Mouse (Mus musculus): ENCODE measurements around the gene Csrnp2. TPM values are rescaled to one million over a fixed set of nuclear protein-coding genes. Genes with fewer than 3 reads are reported as not detected.
"Not testable (repeated sequence)": the region's sequence is repeated elsewhere in the genome, so short reads cannot be mapped to it uniquely, and the experiment has no call there.

Gene Csrnp2
- polyA plus RNA-seq, 1 experiment: 0.96 TPM

DNA sequence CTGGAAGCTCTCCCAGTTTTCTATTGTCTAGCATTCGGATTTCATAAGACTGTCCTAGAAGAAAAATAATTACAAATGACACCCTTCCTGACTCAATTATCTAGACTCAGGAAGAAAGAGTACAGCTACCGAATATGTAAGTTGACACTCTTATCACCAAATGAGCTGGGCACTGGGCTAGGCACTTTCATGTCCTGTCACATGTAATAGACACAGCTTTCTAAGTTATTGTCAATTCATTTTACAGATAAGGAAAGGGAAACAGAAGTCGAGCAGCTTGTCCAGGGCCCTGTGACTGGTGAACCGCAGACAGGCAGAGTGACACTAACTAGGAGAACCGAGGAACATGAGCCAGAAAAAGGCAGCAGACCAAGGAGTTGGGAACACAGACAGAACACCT lies 32.6 kb upstream of the Csrnp2 start:
- no peak for TF ChIP-seq CTCF (IDR thresholded peaks at IDR 0.05; ENCODE audit: extremely low read depth, insufficient read length, insufficient replicate concordance, low read depth, low read length)
- no peak for TF ChIP-seq POLR2A (IDR thresholded peaks at IDR 0.05; ENCODE audit: low read depth, low read length)
- no peaks in the 10 kb centered on the region; the same call in 1 of the 2 replicates for H3K36me3 ChIP-seq (ENCODE audit: control insufficient read depth, insufficient read depth, low read length)
- H3K27ac ChIP-seq (ENCODE audit: insufficient read depth, low read depth, low read length): no peak overlapping the region
- H3K4me3 ChIP-seq (ENCODE audit: low read depth, low read length): no peak overlapping the region
- no peaks in the 10 kb centered on the region for H3K4me1 ChIP-seq (ENCODE audit: control insufficient read depth, insufficient read depth, insufficient read length, low read length)
- no peaks in the 10 kb centered on the region for H3K27me3 ChIP-seq (ENCODE audit: control insufficient read depth, insufficient read depth, low read length)
- 65% methylated on average over 5 of the region's 5 CpGs for WGBS

GRCm38 (mm10) chr15:100525405-100525804 lies 30.1 kb upstream of the Csrnp2 start:
- H3K27ac ChIP-seq (ENCODE audit: insufficient read depth, low read depth, low read length): no peak overlapping the region
- H3K27me3 ChIP-seq (ENCODE audit: control insufficient read depth, insufficient read depth, low read length): no peaks in the 10 kb centered on the region
- H3K36me3 ChIP-seq (ENCODE audit: control insufficient read depth, insufficient read depth, low read length): no peaks in the 10 kb centered on the region; the same call in 1 of the 2 replicates
- H3K4me1 ChIP-seq (ENCODE audit: control insufficient read depth, insufficient read depth, insufficient read length, low read length): no peaks in the 10 kb centered on the region
- TF ChIP-seq POLR2A (IDR thresholded peaks at IDR 0.05; ENCODE audit: low read depth, low read length) (no peak), CTCF (IDR thresholded peaks at IDR 0.05; ENCODE audit: extremely low read depth, insufficient read length, insufficient replicate concordance, low read depth, low read length) (no peak)
- WGBS: 96% methylated on average over 14 of the region's 14 CpGs
- H3K4me3 ChIP-seq (ENCODE audit: low read depth, low read length): no peak overlapping the region

GRCm38 (mm10) chr15:100520306-100520705 lies 25.0 kb upstream of the Csrnp2 start:
- no peak overlapping the region for H3K4me3 ChIP-seq (ENCODE audit: low read depth, low read length)
- peaks cover 3% of the 10 kb centered on the region; the same call in 1 of the 2 replicates for H3K36me3 ChIP-seq (ENCODE audit: control insufficient read depth, insufficient read depth, low read length)
- 70% methylated on average over 14 of the region's 14 CpGs for WGBS

DNA sequence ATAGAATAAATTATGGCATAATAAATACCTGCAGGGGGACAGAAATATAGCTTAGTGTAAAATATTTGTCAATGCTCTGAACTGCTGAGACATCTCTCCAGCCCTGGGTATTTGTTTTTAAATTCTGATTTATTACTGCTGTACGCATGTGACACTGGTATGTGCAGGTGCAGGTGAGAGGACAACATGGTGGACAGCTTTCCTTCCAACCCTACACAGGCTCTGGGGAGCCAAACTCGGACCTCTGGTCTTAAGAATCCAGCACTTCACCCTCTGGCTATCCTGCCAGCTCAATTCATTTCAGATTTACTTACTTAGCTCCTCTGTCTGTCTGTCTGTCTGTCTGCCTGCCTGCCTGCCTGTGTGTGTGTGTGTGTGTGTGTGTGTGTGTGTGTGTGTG lies 19.8 kb upstream of the Csrnp2 start:
- TF ChIP-seq CTCF (IDR thresholded peaks at IDR 0.05; ENCODE audit: extremely low read depth, insufficient read length, insufficient replicate concordance, low read depth, low read length): no peak
- no peak for TF ChIP-seq POLR2A (IDR thresholded peaks at IDR 0.05; ENCODE audit: low read depth, low read length)
- H3K4me3 ChIP-seq (ENCODE audit: low read depth, low read length): no peak overlapping the region
- no peaks in the 10 kb centered on the region for H3K4me1 ChIP-seq (ENCODE audit: control insufficient read depth, insufficient read depth, insufficient read length, low read length)
- peaks cover 20% of the 10 kb centered on the region for H3K36me3 ChIP-seq (ENCODE audit: control insufficient read depth, insufficient read depth, low read length)
- H3K27ac ChIP-seq (ENCODE audit: insufficient read depth, low read depth, low read length): no peak overlapping the region
- 88% methylated on average over 2 of the region's 2 CpGs for WGBS
- H3K27me3 ChIP-seq (ENCODE audit: control insufficient read depth, insufficient read depth, low read length): no peaks in the 10 kb centered on the region

More at GRCm38 (mm10) chr15:100520306-100520705, 25.0 kb upstream of the Csrnp2 start:
- no peaks in the 10 kb centered on the region for H3K4me1 ChIP-seq (ENCODE audit: control insufficient read depth, insufficient read depth, insufficient read length, low read length)
- no peak overlapping the region for H3K27ac ChIP-seq (ENCODE audit: insufficient read depth, low read depth, low read length)
- H3K27me3 ChIP-seq (ENCODE audit: control insufficient read depth, insufficient read depth, low read length): no peaks in the 10 kb centered on the region
- TF ChIP-seq CTCF (IDR thresholded peaks at IDR 0.05; ENCODE audit: extremely low read depth, insufficient read length, insufficient replicate concordance, low read depth, low read length) (no peak), POLR2A (IDR thresholded peaks at IDR 0.05; ENCODE audit: low read depth, low read length) (no peak)

DNA sequence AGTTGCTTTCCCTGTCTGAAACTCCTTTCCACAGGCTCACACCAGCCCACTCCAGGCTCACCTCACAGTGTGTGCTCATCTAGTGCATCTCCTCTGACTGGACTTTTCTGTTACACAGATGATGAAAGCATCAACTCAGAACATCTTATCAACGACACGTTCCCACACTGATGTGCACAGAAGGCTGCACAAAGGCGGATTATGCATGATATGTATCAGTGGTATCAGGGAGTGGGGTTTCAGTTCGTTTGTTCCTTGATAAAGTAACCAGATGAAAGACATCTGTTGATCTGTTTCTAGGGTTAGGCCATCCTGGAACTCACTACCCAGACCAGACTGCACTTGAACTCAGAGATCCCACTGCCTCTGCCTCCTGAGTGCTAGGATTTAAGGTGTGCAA lies 18.1 kb upstream of the Csrnp2 start:
- 79% methylated on average over 4 of the region's 4 CpGs for WGBS
- Histone ChIP-seq H3K4me3 (ENCODE audit: low read depth, low read length) (no peak overlapping the region), H3K27me3 (ENCODE audit: control insufficient read depth, insufficient read depth, low read length) (no peaks in the 10 kb centered on the region), H3K36me3 (ENCODE audit: control insufficient read depth, insufficient read depth, low read length) (peaks cover 20% of the 10 kb centered on the region), H3K27ac (ENCODE audit: insufficient read depth, low read depth, low read length) (no peak overlapping the region), H3K4me1 (ENCODE audit: control insufficient read depth, insufficient read depth, insufficient read length, low read length) (no peaks in the 10 kb centered on the region)
- TF ChIP-seq POLR2A (IDR thresholded peaks at IDR 0.05; ENCODE audit: low read depth, low read length): no peak

DNA sequence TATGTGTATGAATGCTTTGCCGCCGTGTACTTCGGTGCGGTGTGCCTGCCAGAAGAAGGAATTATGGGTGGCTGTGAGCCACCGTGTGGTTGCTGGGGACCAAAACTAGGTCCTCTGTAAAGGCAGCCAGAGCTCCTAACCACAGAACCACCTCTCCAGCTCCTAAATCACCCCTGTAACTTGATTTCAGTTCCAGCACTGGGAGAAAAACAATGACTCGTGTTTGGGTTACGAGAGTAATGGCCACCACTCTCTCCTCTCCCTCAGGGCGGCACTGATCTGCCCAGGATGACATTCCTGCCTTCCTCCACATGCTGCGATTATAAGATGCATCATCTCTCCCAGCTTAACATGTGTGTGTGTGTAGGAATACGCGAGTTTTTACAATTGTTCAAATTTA lies 14.8 kb upstream of the Csrnp2 start:
- Histone ChIP-seq H3K4me3 (ENCODE audit: low read depth, low read length) (no peak overlapping the region), H3K4me1 (ENCODE audit: control insufficient read depth, insufficient read depth, insufficient read length, low read length) (no peaks in the 10 kb centered on the region), H3K36me3 (ENCODE audit: control insufficient read depth, insufficient read depth, low read length) (peaks cover 18% of the 10 kb centered on the region), H3K27ac (ENCODE audit: insufficient read depth, low read depth, low read length) (no peak overlapping the region), H3K27me3 (ENCODE audit: control insufficient read depth, insufficient read depth, low read length) (no peaks in the 10 kb centered on the region)
- WGBS: 95% methylated on average over 11 of the region's 11 CpGs
- TF ChIP-seq CTCF (IDR thresholded peaks at IDR 0.05; ENCODE audit: extremely low read depth, insufficient read length, insufficient replicate concordance, low read depth, low read length) (no peak), POLR2A (IDR thresholded peaks at IDR 0.05; ENCODE audit: low read depth, low read length) (no peak)

GRCm38 (mm10) chr15:100508454-100509167 lies 13.3 kb upstream of the Csrnp2 start:
- TF ChIP-seq CTCF (IDR thresholded peaks at IDR 0.05; ENCODE audit: extremely low read depth, insufficient read length, insufficient replicate concordance, low read depth, low read length) (no peak), POLR2A (IDR thresholded peaks at IDR 0.05; ENCODE audit: low read depth, low read length) (no peak)
- 90% methylated on average over 13 of the region's 13 CpGs for WGBS
- peak overlapping the region; percentile 22 for H3K4me3 ChIP-seq (ENCODE audit: low read depth, low read length)
- peaks cover 22% of the 10 kb centered on the region for H3K36me3 ChIP-seq (ENCODE audit: control insufficient read depth, insufficient read depth, low read length)
- H3K27me3 ChIP-seq (ENCODE audit: control insufficient read depth, insufficient read depth, low read length): no peaks in the 10 kb centered on the region
- no peak overlapping the region for H3K27ac ChIP-seq (ENCODE audit: insufficient read depth, low read depth, low read length)
- H3K4me1 ChIP-seq (ENCODE audit: control insufficient read depth, insufficient read depth, insufficient read length, low read length): no peaks in the 10 kb centered on the region

- not testable (repeated sequence) for H3K36me3 ChIP-seq (ENCODE audit: control insufficient read depth, insufficient read depth, low read length); H3K4me3 ChIP-seq (ENCODE audit: low read depth, low read length); H3K27me3 ChIP-seq (ENCODE audit: control insufficient read depth, insufficient read depth, low read length); H3K27ac ChIP-seq (ENCODE audit: insufficient read depth, low read depth, low read length); H3K4me1 ChIP-seq (ENCODE audit: control insufficient read depth, insufficient read depth, insufficient read length, low read length)
- 70% methylated on average over 8 of the region's 8 CpGs for WGBS
Measured at GRCm38 (mm10) chr15:100499506-100499905, 4.2 kb upstream of the Csrnp2 start.

All from small intestine, adult 2 months (tissue).